Mouse (Mus musculus) heart, postnatal 36 days (tissue): Measurements from ENCODE around the gene Adgrl3. TPM values are rescaled to one million over a fixed set of nuclear protein-coding genes. Genes with fewer than 3 reads are reported as not detected.

Experiments used
- DNase-seq, 2 experiments: peaks; one replicate each; pipeline ENCODE4 v3.0.0; 2021 to 2022
- intact Hi-C: fragments of 180-260 bp; cut with DNase I; formaldehyde crosslinking; loops from one replicate; pipeline ENCODE4 v1.15.1; 2025
- total RNA-seq, 2 experiments: library from RNA; stranded (reverse); gene quantifications; 2 replicates each; pipeline ENCODE4 v1.2.3; 2021

The Adgrl3 gene
- total RNA-seq, 2 experiments from 2014 or later = 2.5 to 3.3 TPM

DNA sequence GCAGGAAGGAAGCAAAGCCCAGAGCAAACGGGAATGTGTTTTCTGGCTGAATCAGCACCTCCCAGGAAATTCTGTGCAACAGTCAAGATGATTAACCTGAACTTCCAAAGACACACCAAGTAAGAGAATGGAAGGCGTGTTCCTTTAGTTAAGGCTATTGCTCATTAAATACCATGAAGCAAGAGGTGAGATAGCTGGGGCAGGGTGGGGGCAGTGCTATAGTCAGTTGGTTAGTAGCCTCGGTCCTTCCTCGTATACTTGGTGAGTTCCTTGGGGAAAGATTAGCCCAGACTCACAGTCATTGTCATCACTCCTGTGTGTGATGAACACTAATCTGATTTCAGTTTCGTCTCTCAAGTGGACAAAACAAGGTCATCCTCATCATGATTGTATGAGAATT is 53.0 kb downstream of the Adgrl3 start:
- intact Hi-C loops = no loop called here
- no peak for DNase-seq

DNA sequence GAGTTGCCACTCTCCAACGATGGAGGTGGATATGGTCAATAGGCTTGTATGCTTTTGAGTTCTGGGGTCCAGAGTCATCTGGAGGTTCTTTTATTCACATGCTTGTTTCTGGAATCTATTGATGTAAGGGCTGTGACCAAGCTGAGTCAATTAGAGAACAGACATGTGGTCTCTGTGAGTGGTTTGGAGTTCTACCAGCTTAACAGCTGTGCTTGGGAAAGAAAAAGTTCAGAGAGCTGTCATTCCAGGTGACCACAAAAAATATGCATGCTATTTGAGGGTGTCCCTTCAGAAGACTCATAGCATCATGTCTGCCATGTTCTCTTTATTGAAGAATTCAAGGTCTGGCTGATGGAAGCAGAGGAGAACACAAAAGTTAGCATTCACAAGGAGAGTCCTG is 53.9 kb downstream of the Adgrl3 start:
- peak in 1 of 2 experiments; percentile 5 for DNase-seq

DNA sequence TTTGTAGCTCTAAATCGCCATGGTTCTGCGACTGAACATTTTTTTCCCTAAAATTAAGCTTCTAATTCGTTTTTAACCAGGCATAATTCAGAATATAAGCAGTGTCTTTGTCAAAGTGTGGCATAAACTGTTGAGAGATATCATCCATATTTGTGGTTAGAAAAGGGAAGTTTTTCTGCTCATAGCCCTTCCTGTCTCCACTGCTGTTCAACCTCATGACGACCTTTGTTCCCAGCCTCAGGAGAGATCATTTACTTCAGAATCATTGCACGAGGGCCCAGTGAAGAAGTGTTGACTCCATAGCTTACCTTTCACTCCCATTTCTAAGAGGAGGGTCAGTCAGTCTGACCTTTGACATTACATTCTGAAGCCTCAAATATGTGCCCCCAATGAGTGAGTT is 56.4 kb downstream of the Adgrl3 start:
- intact Hi-C loops = no loop called here
- no peak for DNase-seq

More for the DNA sequence above, 53.9 kb downstream of the Adgrl3 start:
- intact Hi-C loops = no loop called here

DNA sequence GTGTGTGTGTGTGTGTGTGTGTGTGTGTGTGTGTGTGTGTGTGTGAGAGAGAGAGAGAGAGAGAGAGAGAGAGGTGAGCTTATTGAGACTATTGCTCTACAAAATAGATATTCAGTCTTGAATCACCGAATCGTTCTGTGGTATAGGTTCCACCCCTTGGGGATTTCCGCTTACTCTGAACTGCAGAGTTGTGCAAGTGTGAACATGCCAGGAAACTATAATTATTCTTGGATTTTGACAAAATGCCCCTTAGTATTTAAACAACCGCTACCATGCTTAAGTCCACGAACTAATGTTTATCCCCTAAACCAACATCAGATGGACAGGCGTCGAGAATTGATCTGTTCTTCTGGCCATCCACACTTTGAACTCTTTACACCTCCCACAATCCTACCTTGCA is 57.1 kb downstream of the Adgrl3 start:
- no peak for DNase-seq
- intact Hi-C loops = no loop called here

DNA sequence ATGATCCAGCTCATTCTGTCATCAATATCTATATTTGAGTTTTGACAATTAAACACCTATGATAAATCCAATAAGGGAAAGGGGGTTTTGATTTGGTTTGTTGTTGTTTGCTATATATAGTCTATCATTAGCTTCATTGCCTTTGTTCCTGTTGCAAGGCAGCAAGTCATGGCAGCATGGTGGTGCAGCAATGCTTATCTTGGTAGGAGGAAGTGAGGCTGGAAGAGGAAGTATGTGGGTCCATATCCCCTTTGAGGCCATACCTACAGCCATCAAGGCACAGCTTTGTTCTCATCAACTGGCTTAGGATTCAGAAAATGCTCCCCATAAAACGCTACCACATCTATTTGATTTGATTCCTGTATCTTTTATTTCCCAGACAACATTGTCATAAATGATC is 58.1 kb downstream of the Adgrl3 start:
- intact Hi-C loops = no loop called here
- no peak for DNase-seq

DNA sequence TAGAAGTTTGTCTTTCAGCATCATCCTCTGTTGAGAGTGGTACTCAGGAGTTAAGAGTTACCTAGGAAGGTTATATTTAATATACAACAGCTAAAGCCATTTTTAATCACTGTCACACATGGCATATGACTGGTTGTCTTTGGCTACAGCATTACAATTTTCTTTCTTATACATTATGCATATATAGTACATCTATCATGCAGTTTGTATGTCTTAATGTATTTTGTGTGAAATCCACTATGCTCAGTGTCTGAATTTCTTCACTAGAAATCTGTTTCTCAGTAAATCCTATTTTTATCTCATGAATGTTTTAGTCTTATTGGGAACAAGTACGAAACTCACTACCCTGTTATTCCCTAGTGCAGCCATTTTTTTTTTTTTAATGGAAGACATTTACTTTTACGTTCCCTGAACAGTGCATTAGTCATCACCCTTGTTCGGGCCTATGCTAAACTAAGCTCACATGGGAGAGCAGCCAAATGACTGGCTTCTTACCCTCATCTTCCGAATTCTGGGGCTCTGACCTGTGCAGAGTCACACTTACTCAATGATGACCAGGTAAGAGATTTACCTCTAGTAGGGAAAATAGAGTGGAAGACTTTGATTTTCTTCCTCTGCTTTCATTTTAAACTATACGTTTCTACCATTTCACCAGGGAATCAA is 63.9 kb downstream of the Adgrl3 start:
- intact Hi-C loops = no loop called here
- no peak for DNase-seq

DNA sequence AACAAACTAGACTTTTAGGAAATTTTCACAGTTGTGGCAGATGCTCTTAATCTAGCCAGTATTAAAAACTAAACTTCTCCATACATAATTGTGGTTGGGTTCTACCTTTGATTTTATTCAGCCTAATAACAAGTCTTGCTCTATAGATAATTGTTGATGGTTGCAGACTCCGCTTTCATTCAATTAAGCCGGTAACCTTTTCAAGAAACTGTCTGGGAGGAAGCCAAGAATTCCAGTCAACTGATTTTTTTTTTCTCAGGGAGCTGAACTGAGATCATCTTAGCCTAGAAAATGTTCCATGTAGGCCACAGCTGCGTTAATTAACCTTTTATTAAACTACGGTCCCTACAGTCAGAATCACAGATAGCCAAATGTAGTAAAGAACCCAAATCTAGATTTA is 65.2 kb downstream of the Adgrl3 start:
- intact Hi-C loops = no loop called here
- DNase-seq = no peak

DNA sequence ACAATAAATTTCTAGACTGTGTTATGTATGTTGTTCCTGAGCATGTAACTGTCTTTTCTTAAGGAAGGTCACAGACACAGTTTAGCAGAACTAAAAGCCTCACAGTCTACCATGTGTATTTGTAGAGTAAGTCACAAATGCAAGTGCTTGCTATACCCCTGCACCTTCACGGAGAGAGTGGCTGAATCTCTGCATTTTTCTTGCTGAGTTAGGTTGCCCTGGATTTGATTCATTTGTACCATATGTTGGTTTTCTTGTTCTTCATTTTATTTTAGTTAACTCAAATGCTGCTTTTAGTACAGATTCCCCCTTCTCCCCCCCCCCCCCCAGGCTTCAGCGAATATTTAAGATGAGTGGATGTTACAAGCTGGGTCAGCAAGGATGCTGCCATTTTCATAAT is 68.7 kb downstream of the Adgrl3 start:
- intact Hi-C loops = no loop called here
- no peak for DNase-seq

DNA sequence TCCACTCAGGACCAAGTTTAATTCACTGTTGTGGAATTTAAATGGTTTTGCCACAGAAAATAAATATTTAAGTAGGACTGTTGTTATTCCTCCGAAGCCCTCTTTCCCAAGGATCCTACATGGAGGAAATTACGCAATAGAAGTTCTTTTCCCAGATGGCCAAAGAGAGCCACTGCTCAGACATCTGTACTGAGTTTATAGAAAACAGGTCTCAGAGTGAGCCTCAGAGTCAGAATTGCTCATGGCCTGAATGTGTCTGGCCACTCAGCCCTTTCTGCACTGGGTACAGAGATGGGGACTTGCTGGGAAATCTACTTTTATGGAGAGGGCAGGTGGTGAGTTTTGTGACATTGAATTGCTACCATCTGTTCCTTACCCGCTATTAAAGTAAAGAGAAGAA is 74.7 kb downstream of the Adgrl3 start:
- DNase-seq = peak in 1 of 2 experiments; percentile 3
- intact Hi-C loops = no loop called here

DNA sequence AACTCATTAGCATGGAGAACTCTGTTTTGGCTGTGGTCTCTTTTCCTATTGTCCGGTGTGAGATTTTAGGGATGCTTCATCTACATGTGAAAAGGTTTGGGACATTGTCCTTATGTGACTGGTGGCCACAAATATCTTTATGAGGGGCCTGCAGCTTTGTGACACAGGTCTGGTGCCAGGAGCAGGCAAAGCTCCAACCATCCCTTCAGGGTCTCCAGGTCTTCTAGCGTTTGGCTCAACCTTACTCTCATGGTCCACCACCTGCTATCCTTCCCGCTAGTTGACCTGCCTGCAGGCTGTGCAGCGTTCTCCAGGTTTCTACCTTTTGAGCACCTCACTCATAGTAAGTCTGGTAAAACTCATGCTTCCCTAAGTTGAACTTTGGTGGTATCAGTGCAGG is 77.2 kb downstream of the Adgrl3 start:
- intact Hi-C loops = no loop called here

DNA sequence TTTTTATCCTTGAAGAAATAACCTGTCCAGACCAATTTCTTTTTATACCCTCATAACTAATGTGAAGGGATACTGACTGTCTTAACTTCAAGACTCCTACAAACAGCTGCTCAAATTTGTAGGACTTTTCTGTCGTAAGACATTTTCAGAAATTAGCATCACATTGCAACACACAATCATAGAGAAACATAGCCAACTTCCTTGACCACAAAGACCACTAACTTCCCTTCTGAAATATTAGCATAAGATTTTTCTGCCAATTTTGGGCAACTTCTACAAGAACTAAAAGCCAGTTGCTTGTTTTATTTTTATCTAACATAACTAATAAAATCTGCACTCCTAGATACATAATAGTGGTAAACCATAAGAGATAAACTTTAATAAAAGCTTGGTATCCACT is 87.5 kb downstream of the Adgrl3 start:
- DNase-seq = no peak
- intact Hi-C loops = no loop called here

More for the DNA sequence above, 77.2 kb downstream of the Adgrl3 start:
- DNase-seq = no peak

DNA sequence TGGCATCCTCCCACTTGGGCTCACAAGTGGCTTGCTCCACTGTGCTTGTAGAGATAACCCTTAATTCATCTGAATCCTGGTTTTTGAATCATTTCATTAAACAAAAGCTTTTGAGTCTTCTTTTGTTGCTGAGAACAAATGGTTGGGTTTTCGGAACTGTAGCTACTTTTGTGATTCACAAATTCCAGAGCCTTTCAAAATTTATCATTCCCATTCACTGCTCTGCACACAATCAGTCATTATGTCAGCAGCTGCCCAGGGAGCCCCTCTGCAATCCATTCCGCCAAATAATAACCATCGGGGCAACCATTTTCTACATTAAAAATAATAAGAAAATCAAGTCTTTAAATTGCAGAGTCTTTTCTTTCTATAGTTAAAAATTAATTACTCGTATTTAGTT is 104.5 kb downstream of the Adgrl3 start:
- intact Hi-C loops = no loop called here

DNA sequence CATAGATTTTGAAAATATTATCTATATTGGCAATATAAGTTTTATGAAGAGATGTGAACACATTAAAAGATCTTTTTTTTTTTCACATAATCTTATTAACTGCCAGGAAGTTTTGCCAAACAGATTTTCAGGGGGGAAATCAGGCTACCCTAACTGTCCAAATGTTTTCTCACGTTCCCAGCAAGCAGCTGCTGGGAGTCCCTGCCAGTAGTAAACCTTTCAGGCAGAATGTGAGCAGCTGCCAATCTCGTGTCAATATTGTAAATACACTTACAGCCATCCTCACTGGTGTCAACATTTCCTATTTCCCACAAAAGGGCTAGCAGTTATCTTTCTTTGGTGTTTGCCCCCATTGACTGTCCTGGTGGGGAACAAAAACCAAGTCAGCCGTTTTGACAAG is 107.7 kb downstream of the Adgrl3 start:
- no peak for DNase-seq
- intact Hi-C loops = no loop called here

More for the DNA sequence above, 104.5 kb downstream of the Adgrl3 start:
- no peak for DNase-seq

DNA sequence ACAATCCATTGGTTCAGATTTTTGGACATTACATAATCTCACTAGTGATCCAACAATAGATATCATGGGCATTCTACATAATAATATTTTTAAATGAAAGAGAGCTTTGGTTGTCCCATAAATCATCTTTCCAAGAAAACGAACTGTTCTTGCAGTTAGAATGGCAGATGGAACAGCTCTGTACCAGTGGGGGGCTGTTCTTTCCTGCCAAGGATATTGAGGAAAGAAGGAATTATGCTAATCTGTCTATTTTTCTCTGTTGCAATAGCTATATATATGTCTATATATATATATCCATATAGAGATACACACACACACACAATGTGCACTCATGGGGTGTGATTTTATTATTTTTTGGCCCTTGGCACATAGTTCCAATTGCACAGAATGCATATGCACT is 116.5 kb downstream of the Adgrl3 start:
- no peak for DNase-seq
- intact Hi-C loops = no loop called here

DNA sequence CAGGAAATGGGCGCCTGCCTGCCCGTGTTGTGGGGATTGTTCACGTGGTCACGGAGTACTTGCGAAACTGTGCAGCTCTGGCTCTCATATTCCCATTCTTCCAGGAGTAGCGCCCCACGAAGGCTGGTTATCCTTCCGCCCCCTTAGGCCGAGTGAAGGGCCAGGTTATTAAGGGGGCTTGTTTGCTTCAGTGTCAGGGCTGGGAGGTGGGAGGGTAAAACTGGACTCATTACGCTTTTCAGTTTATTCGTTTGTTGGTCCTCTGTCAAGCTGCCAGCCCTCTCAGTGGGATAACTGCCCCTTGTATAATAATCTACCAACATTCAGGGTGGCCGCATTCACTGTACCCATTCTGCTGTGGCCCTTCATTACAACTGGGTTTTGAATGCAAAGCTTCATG is 135.9 kb downstream of the Adgrl3 start:
- no peak for DNase-seq
- intact Hi-C loops = no loop called here

DNA sequence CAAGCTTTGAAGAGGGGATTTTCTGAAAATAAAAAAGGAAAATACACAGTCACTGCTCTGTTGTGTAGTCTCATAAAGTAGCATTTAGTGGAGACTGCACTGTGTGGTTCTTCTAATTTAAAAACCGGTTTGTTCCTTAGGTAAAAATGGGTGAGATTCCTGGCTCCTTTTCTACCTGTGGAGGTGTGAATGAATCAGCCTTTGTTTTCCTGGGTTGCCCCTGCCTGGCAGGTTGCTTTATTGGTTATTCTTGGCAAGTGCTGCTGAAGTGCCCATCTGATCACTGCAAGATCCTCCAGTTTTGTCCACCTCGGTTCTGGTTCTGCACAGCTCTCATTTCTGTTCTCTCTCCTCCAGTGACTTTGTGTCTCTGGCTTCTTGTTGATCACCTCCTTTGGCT is 136.3 kb downstream of the Adgrl3 start:
- intact Hi-C loops = no loop called here
- no peak for DNase-seq

DNA sequence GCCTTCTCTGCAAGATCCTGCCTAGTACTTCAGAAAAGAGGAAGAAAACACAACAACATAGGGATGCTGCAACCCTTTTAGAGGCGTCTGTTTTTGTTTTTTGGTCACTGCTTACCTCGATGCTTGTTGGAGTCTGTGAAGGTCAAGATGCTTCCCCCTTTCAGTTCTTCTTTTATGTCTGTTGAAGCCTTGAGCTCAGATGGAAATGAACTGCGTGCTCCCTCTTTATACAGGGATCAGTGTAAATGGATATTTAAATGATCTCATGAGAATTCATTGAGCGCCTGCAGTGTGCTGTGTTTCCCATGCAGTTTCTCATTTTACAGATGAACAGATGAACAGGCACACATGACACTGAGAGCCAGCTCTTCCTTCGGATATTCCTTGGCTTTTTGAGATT is 136.9 kb downstream of the Adgrl3 start:
- intact Hi-C loops = no loop called here

DNA sequence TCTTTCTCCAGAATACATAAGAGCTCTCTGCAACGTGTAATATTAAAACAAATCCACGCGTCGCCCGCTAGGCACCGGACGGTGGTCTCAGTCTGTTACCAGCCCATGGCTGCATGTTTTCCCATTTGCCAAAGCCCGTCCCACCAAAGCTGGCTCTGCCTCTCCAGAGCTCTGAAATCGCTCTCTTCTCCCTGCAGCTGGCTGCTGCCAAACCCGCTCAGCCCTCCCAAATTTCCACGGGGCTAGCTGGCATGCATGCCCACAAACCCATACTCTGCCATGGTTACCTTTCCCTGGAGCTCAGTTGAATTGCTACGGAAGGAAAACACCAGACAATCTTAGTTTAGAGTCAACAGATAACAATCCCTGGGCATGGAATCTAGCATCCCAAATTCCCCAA is 139.1 kb downstream of the Adgrl3 start:
- DNase-seq = no peak
- intact Hi-C loops = no loop called here

More for the DNA sequence above, 136.9 kb downstream of the Adgrl3 start:
- DNase-seq = no peak

DNA sequence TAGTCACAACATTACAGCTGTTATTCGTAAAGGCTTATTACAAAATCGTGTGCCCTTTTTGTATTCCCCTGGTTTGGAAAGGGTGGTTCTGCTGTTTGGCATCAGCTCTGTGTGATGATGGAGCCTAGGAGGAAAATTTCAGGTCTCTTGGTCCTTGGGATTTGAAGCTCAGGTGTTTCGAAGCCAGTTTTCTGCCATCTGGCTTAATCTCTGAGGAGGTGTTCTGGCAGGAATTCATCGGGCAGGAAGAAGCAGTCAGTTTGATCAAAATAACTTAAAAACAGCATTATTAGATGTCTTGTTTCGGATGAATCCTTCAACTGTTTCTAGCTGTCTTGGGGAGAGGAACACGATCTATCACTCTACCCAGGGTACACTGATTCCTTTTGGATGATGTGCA is 140.5 kb downstream of the Adgrl3 start:
- no peak for DNase-seq
- intact Hi-C loops = no loop called here

DNA sequence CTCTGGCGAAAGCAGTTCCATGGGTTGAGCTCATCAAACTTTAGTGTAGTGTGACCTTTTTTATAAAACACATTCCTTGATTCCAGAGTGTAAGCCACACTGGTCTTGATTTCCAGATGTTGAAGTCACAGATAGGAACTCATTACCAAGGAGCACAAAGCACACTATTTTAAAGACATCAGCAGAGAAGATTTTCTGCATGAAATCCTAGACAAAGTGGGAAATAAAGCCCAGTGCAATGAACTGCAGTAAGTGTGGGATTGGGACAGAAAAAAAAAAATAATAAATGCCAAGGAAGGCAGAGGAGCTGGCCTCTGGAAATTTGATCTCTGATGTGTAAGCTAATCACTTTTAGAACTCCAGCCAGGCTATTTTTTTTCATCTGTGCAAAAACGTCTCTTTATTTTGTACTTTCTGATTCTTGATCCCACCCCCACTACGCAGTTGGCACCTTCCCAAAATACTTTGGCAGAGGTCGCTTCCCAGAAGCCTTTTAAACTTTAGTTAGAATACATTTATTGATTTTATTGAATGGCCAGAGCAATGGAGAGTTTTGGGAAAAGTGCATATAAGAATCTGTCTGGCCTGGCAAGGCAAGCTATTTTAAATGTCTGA is 169.0 kb downstream of the Adgrl3 start:
- intact Hi-C loops = no loop called here
- no peak for DNase-seq

DNA sequence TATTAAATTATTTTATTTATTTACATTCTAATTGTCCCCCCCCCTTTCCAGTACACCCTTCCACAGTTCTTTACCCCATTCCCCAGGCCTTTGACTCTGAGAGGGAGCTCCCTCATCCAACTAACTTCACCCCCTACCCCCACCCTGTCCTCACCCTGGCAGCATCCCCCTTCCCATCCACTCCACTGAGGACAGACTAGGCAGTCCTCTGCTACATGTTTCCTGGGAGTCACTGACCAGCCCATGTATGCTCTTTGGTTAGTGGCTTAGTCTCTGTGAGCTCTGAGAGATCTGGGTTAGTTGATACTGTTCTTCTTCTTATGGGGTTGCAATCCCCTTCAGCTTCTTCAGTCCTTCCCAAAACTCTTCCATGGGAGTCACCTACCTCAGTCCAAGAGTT is 180.4 kb downstream of the Adgrl3 start:
- DNase-seq = no peak
- intact Hi-C loops = no loop called here

DNA sequence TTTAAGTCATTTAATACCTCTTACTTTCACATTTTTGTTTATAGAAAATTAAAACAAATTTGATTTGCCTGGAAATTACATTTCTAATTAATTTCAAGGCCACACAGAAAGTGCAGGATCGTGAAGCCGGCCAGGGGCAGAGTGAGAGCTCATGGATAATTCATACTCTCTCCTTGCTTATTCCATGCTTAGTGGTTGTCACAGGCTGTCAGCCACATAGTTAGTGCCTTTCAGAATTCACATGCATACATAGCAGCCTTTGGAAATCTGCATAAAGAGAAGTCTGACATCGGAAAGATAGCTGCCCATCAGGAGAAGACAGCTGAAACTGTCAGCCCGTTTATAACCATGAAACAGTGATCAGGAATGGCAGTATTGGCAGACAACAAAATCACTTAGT is 181.9 kb downstream of the Adgrl3 start:
- intact Hi-C loops = no loop called here
- DNase-seq = no peak
